Mouse (Mus musculus): ENCODE measurements around the gene Phip.

- TF ChIP-seq POLR2A (IDR thresholded peaks at IDR 0.05; ENCODE audit: insufficient read length, low read depth) (no peak), TCF12 (IDR thresholded peaks at IDR 0.05; ENCODE audit: insufficient read depth, poor library complexity, severe bottlenecking) (no peak), USF1 (IDR thresholded peaks at IDR 0.05; ENCODE audit: low read depth) (no peak), MAX (IDR thresholded peaks at IDR 0.05; ENCODE audit: low read depth) (no peak), MYOD1 (IDR thresholded peaks at IDR 0.05; ENCODE audit: control insufficient read depth in 1 of 3, insufficient read length in 2 of 3, low read depth in 2 of 3) (no peak), POLR2AphosphoS2 (IDR thresholded peaks at IDR 0.05; ENCODE audit: insufficient read length, low read depth) (no peak), REST (IDR thresholded peaks at IDR 0.05; ENCODE audit: insufficient read depth, insufficient read length) (no peak), MYOG (IDR thresholded peaks at IDR 0.05; ENCODE audit: control insufficient read depth in 1 of 3, insufficient read depth in 1 of 3, insufficient read length in 2 of 3, low read depth in 2 of 3) (no peak)
These were observed 107.6 kb downstream of the Phip start for GRCm38 (mm10) chr9:82867698-82868097.
